ENCODE assay signal across 28 mouse cellular contexts in genomic region chr6:101964941-101965340, GRCm38 (mm10).
"Had no signal": no experiment of that assay in that cellular context is flagged by ENCODE, and none has a peak within 500 bp of the region (broad histone marks: within the 10 kb centered on the region; RNA-seq: fewer than 3 reads in every experiment).

No protein-coding gene starts in this region.

- H3K27ac ChIP-seq: gastrocnemius, adult 2 months; heart, embryonic 10.5 days; hindbrain, embryonic 10.5 days; hindbrain, embryonic 12.5 days; hindbrain, embryonic 14.5 days; intestine, embryonic 15.5 days; kidney, embryonic 15.5 days; layer of hippocampus, adult 2 months; left cerebral cortex, adult 2 months; limb, embryonic 10.5 days; limb, embryonic 12.5 days; liver, embryonic 13.5 days had no signal

- DNase-seq: gastrocnemius, adult 2 months; gastrocnemius, postnatal 10 days; gastrocnemius, postnatal 25 days; heart, adult 18-20 months; heart, postnatal 10 days; heart, postnatal 4 days; kidney, adult 2 months; kidney, adult 9 months; kidney, postnatal 10 days; kidney, postnatal 25 days; kidney, postnatal 4 days; liver; liver, embryonic 13.5 days had no signal

- H3K4me2 ChIP-seq: heart, embryonic 12.5 days; hindbrain, embryonic 12.5 days; hindbrain, embryonic 14.5 days; intestine, embryonic 15.5 days; kidney, embryonic 15.5 days; limb, embryonic 12.5 days; liver, embryonic 11.5 days; liver, embryonic 13.5 days had no signal

- ATAC-seq: hindbrain, embryonic 16.5 days; inflammation-experienced regulatory T-cells, adult 6 months; intestine, embryonic 15.5 days; intestine, postnatal 0 days had no signal

- H3K4me3 ChIP-seq: gastrocnemius, adult 2 months; heart, embryonic 10.5 days; heart, embryonic 12.5 days; hindbrain, embryonic 10.5 days; hindbrain, embryonic 12.5 days; intestine, embryonic 15.5 days; kidney, embryonic 15.5 days; layer of hippocampus, adult 2 months; left cerebral cortex, adult 2 months; limb, embryonic 10.5 days; limb, embryonic 12.5 days; liver, embryonic 13.5 days had no signal

- H3K36me3 ChIP-seq: heart, embryonic 10.5 days; heart, embryonic 12.5 days; hindbrain, embryonic 10.5 days; hindbrain, embryonic 12.5 days; intestine, embryonic 15.5 days; kidney, embryonic 15.5 days; limb, embryonic 10.5 days; limb, embryonic 12.5 days; liver, embryonic 13.5 days had no signal

- H3K9me3 ChIP-seq: heart, embryonic 10.5 days; heart, embryonic 12.5 days; hindbrain, embryonic 10.5 days; hindbrain, embryonic 12.5 days; intestine, embryonic 15.5 days; kidney, embryonic 15.5 days; limb, embryonic 10.5 days; limb, embryonic 12.5 days; liver, embryonic 13.5 days had no signal

- H3K9ac ChIP-seq: heart, embryonic 12.5 days; hindbrain, embryonic 12.5 days; hindbrain, embryonic 14.5 days; intestine, embryonic 15.5 days; kidney, embryonic 15.5 days; limb, embryonic 12.5 days; liver, embryonic 13.5 days had no signal

- H3K27me3 ChIP-seq: heart, embryonic 12.5 days; hindbrain, embryonic 12.5 days; intestine, embryonic 15.5 days; kidney, embryonic 15.5 days; limb, embryonic 12.5 days; liver, embryonic 13.5 days had no signal

- H3K4me1 ChIP-seq: heart, embryonic 10.5 days; heart, embryonic 12.5 days; hindbrain, embryonic 10.5 days; hindbrain, embryonic 12.5 days; intestine, embryonic 15.5 days; kidney, embryonic 15.5 days; limb, embryonic 10.5 days; limb, embryonic 12.5 days; liver, embryonic 13.5 days had no signal
